Mouse (Mus musculus) activated CD4-positive, CD25-positive, alpha-beta regulatory T cell, adult 4 months (primary cell): ENCODE measurements around the gene Smyd5. TPM values are rescaled to one million over a fixed set of nuclear protein-coding genes. Genes with fewer than 3 reads are reported as not detected.

Experiments
- ATAC-seq: one replicate; pipeline ENCODE4 v1.8.0; 2017
- polyA plus RNA-seq, 2 experiments: library from polyadenylated mRNA; unstranded; fragments of 100-300 nt; shearing (Covaris generic); gene quantifications; one replicate each; pipeline ENCODE4 v1.2.1; 2017

The Smyd5 gene
- 10 to 100 TPM; 21.2 to 27.0 TPM for polyA plus RNA-seq

DNA sequence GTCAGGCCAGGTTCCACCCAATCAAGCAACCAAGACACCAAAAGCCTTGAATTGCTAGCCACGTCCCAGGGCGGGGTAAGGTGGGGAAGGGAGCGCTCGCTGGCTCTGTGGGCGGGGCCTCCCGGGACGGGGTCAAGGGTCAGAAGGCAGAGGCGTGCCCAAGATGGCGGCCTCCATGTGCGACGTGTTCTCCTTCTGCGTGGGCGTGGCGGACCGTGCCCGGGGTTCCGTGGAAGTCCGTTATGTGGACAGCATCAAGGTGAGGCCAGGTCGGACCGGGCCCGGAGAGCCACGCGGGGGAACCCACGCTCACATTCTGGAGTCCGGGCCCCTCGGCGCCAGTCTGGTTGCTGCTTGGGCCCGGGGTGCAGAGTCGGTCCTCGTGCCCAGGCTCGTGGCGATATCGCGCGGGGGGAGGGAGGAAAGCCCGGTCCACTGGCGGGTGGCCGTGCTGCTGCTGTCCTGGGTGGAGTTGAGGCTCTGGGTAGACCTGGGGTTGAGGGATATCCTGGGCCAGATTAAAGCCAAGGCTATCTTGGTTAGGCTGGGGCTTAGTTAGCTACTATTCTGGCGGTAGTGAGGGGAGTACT is at the start of gene Smyd5:
Smyd5 (plus strand) TSS at position 148 of the 590 bp plus-strand sequence.
- ATAC-seq = peak; percentile 88

DNA sequence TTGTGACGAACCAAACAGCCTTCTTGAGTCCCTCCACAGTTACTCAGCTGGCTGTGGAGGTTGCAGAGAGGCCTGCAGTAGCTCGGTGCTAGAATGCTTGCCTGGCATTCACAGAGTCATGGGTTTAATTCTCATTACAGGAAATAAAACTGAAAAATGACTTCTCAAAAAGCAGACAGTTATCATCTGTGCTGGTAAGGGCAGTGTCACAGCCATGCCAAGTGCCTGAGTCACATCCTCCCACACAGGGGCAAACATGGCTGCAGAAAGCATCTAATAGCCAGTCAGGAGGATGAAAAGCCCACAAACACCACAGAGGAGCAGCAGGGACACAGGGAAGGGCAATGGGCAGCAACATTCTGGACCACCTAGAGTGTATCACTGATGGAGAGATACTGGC is 49.0 kb upstream of the Smyd5 start:
- no peak for ATAC-seq

DNA sequence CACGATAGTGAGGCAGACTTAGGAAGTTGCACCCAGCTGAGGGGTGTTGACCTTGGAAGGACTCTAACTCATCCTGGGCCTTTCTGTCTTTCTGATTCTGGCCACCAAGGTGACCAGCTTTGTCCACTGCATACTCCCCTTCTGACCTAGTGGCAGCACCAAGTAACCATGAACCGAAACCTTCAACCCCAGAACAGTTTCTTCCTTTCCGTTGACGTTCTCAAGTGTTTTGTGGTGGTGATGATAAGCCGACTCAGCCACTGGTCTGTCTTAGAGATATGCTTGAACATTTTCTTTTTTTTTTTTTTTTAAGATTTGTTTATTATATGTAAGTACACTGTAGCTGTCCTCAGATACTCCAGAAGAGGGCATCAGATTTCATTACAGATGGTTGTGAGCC is 43.2 kb upstream of the Smyd5 start:
- no peak for ATAC-seq

DNA sequence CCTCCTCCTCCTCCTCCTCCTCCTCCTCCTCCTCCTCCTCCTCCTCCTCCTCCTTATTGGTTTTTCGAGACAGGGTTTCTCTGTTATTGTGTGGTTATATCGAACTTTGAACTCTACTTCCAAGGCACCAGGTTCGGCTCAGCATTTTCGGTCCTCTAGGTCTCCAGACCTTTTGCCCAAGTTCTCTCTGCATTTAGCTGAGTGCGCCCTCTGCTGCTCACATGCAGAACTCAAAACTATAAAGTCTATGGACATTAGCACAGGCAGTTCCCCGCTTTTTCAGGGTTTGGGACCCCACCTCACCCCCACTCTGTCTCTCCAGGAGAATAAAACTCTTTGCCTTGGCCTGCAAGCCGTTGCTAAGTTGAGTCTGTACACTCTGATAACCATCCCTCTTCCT is 40.0 kb upstream of the Smyd5 start:
- ATAC-seq = peak; percentile 49

GRCm38 (mm10) chr6:85395360-85395759 is 36.4 kb upstream of the Smyd5 start:
- ATAC-seq = no peak

DNA sequence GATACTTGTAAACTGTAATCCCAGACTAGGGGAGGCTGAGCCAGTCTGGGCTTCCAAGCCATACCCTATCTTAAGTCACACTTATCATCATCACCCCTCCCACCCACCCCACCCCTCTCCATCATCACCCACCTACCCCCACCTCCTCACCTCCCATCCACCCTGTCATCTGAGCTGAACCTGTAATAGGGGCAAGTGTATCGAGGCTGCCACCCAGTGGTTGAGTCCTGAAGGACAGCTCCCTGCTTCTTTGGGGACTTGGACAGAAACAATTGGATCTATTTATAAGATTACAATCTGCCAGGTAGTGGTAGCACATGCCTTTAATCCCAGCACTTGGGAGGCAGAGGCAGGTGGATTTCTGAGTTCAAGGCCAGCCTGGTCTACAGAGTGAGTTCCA is 34.6 kb upstream of the Smyd5 start:
- no peak for ATAC-seq

DNA sequence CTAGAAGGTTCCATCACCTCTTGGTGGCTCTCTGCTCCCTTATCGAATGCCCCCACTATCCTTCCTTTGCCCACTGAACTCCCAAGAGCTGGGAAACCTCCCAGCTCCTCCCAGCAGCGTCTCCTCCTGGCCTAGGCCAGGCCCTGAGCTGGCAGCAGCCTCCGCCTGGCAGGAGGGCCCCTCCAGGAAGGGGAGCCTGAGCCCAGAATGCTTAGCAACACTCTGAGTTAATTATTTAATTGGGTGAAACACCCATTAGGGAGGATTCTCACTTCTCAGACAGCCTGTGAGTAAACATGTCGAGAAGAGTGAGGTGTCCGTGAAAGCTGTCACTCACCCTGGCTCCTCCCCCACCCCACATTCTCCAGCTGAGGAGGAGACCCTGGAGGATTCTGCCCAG is 32.1 kb upstream of the Smyd5 start:
- ATAC-seq = no peak

DNA sequence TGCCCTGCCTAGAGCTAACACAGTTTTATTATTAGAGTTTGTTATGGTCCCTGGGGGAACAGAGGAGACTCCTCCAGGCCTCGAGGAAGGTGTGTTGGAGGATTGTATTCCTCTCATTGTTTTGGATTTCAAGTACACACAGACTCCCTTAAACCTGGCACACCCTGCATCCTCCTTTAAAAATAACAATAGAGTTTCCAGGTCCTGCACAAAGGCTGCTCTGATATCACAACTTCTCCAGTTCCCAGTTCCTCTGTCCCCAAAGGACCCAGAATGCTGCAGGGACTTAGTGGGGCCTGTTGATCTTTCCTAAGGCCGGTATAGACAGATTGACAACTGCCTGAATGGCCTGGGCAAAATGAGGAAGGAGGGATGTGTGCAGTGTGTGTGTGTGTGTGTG is 29.2 kb upstream of the Smyd5 start:
- no peak for ATAC-seq

- no peak for ATAC-seq
Measured at GRCm38 (mm10) chr6:85403039-85403438, 28.8 kb upstream of the Smyd5 start.

GRCm38 (mm10) chr6:85409003-85409402 is 22.8 kb upstream of the Smyd5 start:
- ATAC-seq = no peak

- ATAC-seq = no peak
Measured at GRCm38 (mm10) chr6:85410771-85411273, 21.0 kb upstream of the Smyd5 start.

DNA sequence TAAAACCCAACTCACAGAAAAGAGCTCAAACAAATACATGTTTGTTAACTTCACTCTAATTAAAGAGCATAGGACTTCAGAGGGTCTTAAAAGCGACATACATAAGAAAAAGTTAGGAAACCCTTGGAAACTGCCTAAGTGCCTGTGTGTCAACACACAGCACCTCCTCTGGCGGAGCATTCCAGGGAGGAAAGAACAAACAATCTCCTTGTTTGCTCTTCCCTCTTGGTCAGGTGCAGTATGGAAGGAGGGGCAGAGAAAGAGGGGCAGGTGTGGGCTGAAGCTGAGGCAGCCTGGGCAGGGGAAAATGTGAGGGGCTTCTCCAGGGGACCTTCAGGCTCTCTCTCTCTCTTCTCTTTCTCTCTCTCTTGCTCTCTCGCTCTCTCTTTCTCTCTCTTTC is 16.0 kb upstream of the Smyd5 start:
- ATAC-seq = no peak

DNA sequence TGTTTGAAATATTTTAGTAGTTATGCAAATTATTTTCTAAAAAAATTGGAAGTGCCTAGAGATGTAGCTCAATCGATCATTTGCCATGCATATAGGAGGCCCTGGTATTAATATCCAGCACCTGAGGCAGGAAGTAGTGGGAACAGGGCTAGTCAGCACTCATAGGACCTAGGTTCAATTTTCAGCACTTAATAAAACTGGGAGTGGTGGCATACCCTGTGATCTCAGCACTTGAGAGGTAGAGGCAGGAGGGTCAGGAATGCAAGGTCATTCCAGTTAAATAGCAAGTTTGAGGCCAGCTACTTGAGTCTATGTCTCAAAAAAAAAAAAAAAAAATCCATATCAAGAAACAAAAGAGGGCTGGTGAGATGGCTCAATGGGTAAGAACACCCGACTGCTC is 12.6 kb upstream of the Smyd5 start:
- ATAC-seq = no peak

GRCm38 (mm10) chr6:85423836-85424379 is 7.9 kb upstream of the Smyd5 start, which contains the start of gene Noto:
Gene Noto, plus strand, starts transcription at chr6:85423886.
- no peak for ATAC-seq

GRCm38 (mm10) chr6:85431274-85431841 is 431 bp upstream of the Smyd5 start:
- ATAC-seq = no peak

- no peak for ATAC-seq
Measured at GRCm38 (mm10) chr6:85433865-85434264, 2.1 kb downstream of the Smyd5 start.

- ATAC-seq = no peak
Measured at GRCm38 (mm10) chr6:85436204-85436603, 4.4 kb downstream of the Smyd5 start.

DNA sequence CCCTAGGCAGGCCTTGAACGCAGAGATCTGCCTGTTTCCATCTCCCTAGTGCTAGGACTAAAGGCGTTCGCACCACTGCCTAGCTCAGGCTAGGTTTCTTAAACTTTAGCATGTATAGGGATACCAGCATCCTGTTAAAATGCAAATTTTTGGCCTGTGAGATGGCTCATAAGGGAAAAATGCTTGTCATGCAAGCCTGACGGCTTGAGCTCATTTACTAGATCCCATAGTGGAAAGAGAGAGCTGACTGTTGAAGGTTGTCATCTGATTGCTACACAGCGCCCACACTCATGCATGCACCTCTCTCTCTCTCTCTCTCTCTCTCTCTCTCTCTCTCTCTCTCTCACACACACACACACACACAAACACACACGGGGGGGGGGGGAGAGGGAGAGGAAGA is 4.8 kb downstream of the Smyd5 start:
- ATAC-seq = no peak

DNA sequence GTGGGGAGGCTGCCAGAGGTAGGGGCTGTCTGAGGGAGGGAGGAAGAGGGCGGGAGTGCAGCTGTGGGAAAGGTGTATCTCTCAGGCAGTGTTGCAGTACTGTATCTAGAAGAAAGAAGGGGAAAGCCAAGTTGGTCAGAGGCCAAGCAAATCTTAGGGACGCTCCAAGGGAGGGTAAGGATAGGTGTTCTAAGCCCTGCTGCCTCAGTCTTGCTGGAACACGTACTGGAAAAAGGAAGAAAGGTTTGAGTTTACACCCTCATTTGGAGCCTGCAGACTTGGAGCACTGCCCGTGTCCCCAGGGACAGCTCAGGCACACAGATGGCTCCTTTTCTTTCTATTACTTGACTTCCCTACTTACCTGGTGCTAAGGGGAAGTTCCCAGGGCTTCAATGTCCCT is 9.4 kb downstream of the Smyd5 start:
- ATAC-seq = no peak

DNA sequence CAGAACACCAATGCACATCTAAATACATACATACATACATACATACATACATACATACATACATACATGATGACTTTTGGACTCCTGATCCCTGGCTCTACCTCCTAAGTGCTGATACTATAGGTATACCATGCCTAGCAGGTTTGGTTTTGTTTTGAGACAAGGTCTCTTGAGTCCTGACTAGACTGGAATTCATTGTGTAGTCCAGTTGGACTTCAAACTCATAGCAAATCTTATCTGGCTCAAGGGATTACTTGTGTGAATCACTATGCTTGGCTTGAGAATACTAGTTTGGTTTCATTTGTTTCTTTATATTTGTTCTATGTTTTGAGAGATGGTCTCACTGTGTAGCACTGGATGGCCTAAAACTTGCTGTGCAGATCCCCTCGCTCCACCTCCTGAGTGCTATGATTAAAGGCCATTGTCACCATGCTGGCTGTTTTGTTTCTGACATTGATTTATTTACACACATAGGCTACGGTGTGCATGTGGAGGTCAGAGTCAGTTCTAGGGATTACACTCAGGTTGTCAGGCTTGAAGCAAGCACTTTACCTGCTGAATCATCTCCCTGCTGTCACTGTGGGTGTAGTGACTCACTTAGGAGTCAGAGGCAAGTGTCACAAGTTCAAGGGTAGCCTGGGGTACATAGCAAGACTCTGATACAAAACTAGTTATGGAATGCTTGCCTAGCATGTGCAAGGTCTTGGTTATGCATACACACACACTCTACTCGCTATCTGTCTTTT is 11.9 kb downstream of the Smyd5 start:
- no peak for ATAC-seq

- ATAC-seq = no peak
Measured at GRCm38 (mm10) chr6:85444266-85444965, 12.6 kb downstream of the Smyd5 start.

- no peak for ATAC-seq
Measured at GRCm38 (mm10) chr6:85445286-85445685, 13.5 kb downstream of the Smyd5 start.

- no peak for ATAC-seq
Measured at GRCm38 (mm10) chr6:85447351-85447750, 15.6 kb downstream of the Smyd5 start.
